Mouse (Mus musculus) hindbrain, embryonic 10.5 days (tissue): ENCODE measurements at regions not wholly inside any gene's neighbourhood (a gene's known extent, or its start where the extent isn't known, plus 50 kb on each side); places are given as distances from the start of the nearest gene placed in this dataset.

Source experiments
- DNase-seq: peaks from one replicate; pipeline ENCODE4 v3.0.0-alpha.2; 2017; ENCODE audit warnings: low spot score
- H3K27ac ChIP-seq: fragments of 300-500 bp; sonication (generic); 2 replicates; pipeline ENCODE4 v1.5.1; 2016; ENCODE audit warnings: mild to moderate bottlenecking, moderate library complexity
- H3K27me3 ChIP-seq: fragments of 300-500 bp; sonication (generic); 2 replicates; pipeline ENCODE4 v1.6.1; 2016; ENCODE audit warnings: mild to moderate bottlenecking; ENCODE audit not compliant: poor library complexity, insufficient read depth, severe bottlenecking
- H3K36me3 ChIP-seq: fragments of 300-500 bp; sonication (generic); 2 replicates; pipeline ENCODE4 v1.6.1; 2016; ENCODE audit warnings: mild to moderate bottlenecking, moderate library complexity
- H3K4me1 ChIP-seq: fragments of 300-500 bp; sonication (generic); replicated peaks from 2 replicates; pipeline ENCODE4 v1.6.1; 2016; ENCODE audit warnings: mild to moderate bottlenecking
- H3K4me3 ChIP-seq: fragments of 300-500 bp; sonication (generic); 2 replicates; pipeline ENCODE4 v1.5.1; 2016; ENCODE audit warnings: mild to moderate bottlenecking, moderate library complexity
- H3K9me3 ChIP-seq: fragments of 300-500 bp; sonication (generic); 2 replicates; pipeline ENCODE4 v1.6.1; 2016; ENCODE audit warnings: mild to moderate bottlenecking, moderate library complexity
- WGBS: fragments of 180-500 bp; shearing (Covaris S2); methylation state at CpG from one replicate; pipeline ENCODE4 v1.1.7; 2016; 5-methylcytosine and 5-hydroxymethylcytosine counted together

DNA sequence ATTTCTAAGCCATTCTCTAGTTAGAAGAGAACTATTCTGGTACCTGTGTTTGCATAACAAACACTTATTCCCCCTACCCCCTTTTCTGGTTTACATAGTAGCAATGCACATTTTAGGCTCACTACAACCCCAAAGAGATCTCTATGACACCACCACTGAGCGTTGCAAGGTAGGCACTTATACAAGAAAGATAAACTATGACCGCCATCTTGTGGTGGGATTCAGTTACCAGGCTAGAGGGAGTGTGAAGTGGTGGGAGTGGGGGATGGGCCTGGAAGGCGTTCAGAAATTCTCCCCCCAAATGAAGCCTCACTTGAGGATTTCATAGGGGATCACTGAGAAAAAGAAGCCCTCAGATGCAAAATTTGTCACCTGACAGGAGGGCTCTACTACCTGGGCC is 64.4 kb upstream of the Fst start:
- H3K4me1 ChIP-seq = peaks cover 6% of the 10 kb centered on the region; the same call in 1 of the 2 replicates
- 26% methylated on average over 3 of the region's 3 CpGs for WGBS
- no peaks in the 10 kb centered on the region for H3K9me3 ChIP-seq
- no peak overlapping the region for H3K27ac ChIP-seq
- H3K27me3 ChIP-seq = no peaks in the 10 kb centered on the region
- no peak overlapping the region for H3K4me3 ChIP-seq
- DNase-seq = peak; percentile 16
- no peaks in the 10 kb centered on the region for H3K36me3 ChIP-seq

DNA sequence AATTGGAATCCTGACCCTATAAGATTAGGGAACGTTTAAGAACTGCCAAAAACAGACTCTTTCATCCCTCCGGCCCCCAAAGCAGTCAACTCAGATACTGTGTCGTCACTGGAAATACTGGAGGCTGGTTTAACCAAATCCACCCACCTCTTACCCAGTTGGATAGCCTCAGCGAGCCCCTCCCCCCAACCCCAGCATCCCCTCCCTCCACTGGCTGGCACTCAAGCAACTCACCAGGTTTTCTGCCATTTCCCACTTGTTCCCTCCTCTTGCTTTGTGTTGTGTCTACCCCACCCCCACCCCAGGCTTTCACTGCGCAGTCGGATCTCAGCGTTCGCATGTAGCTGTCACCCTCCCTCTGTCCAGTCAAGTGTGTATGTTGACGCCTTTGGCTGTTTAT is 68.1 kb upstream of the Fst start:
- peak; percentile 15 for DNase-seq
- no peak overlapping the region for H3K4me3 ChIP-seq
- no peaks in the 10 kb centered on the region for H3K9me3 ChIP-seq
- 30% methylated on average over 9 of the region's 9 CpGs for WGBS
- H3K27me3 ChIP-seq = no peaks in the 10 kb centered on the region
- no peak overlapping the region for H3K27ac ChIP-seq
- H3K36me3 ChIP-seq = no peaks in the 10 kb centered on the region
- H3K4me1 ChIP-seq = peaks cover 12% of the 10 kb centered on the region

DNA sequence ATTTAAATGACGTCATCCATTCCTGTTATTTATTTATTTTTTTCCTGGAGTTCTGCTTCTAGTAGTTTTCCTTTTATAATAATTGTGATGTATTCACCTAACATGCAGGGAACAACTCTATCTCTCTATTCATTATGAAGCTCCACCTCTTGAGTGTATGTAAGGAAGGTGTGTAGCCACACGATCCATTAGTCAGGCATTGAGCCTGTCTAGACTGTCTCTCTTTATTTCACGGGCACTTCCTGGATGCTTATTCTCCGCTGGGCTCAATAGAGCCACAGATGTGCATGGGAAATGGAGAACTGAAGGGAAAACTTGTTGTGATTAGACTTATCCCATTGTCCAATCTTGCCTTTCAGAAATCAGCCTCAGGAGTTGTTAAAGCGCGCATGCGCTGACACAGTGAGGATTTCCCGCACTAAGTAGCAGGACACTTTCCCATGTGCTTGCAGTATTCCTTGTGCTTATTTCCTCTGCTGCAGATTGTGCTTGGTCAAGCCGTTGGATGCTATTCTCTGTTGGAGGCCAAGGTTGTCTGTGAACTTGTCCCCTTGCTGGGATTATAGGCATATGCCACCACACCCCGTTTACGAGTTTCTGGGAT is 71.5 kb upstream of the Fst start:
- H3K4me3 ChIP-seq = no peak overlapping the region
- 85% methylated on average over 11 of the region's 11 CpGs for WGBS
- H3K27ac ChIP-seq = no peak overlapping the region
- DNase-seq = no peak
- peaks cover 30% of the 10 kb centered on the region for H3K4me1 ChIP-seq
- no peaks in the 10 kb centered on the region for H3K27me3 ChIP-seq
- H3K9me3 ChIP-seq = no peaks in the 10 kb centered on the region
- H3K36me3 ChIP-seq = no peaks in the 10 kb centered on the region

DNA sequence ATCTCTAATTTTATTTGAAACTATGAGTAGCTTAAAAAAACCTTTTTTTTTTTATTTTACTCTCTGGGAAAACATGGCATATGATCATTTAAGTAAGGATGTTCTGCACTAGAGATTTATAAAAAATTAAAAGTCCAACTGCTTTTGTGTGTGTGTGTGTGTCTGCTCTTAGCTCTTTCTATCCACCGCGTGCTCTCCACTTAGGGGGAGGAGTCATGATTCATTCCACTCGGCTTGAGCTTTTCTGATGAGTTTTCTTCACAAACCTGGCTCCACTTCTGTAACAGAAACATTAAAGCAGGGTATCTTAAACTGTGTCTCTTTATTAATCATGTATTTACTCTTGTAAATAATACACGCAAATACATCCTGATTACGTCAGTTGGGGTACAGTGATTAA is 73.0 kb upstream of the Fst start:
- no peak for DNase-seq
- no peaks in the 10 kb centered on the region for H3K9me3 ChIP-seq
- no peaks in the 10 kb centered on the region for H3K27me3 ChIP-seq
- no peaks in the 10 kb centered on the region for H3K36me3 ChIP-seq
- H3K27ac ChIP-seq = peak overlapping the region; percentile 50; the same call in 1 of the 2 replicates
- 60% methylated on average over 5 of the region's 5 CpGs for WGBS
- peaks cover 29% of the 10 kb centered on the region for H3K4me1 ChIP-seq
- H3K4me3 ChIP-seq = no peak overlapping the region

DNA sequence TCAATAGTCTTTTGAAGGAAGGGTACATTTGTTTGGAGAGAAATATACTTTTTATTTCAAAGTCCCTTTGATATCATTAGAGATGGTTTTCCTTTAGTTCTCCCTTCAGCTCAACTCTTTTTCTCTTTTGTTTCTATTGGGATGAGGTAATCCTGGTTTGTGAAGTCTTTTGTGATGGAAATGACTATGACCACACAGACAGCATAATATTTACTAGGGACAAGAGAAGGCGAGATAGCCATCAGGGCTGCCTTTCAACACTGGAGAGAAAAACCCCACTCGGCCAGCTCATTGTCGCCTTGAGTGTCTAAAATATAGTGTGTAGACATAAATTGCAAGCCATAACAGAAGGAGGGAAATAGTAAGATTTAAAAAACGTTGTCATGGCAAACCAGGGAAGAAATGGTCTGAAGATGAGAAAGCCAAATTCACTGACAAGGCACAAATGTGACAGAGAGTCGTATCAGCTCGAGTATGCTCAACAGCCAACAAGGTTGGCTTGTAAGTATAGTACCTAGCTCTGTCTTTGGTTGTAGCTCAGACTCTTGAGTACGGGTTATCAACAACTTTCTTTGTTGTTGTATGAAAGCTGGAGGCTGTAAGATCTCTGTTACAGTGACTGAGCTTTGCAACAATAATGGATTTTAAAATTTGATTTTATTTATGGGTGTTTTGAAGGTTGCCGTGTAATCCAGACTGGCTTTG is 73.8 kb upstream of the Fst start:
- H3K27ac ChIP-seq = peak overlapping the region; percentile 50; the same call in 1 of the 2 replicates
- no peak for DNase-seq

DNA sequence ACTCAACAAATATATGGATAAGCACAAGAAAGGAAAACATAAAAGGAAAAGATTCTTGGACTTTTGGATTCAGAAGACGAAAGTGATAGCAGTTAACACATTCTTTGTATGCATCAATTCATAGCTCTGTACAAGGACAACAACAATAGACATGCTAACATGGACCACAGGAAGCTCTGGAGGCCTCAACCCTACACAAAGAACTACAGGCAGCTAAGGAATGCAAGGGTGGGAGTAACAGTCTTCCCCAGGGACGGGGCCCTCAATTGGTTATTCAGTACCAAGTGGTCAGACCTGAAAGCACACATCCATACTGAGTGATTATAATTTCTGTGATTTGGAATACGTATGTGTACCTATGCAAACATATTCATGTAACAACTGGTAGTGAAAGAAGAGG is 75.8 kb upstream of the Fst start:
- DNase-seq = no peak
- Histone ChIP-seq H3K4me3 (no peak overlapping the region), H3K9me3 (no peaks in the 10 kb centered on the region), H3K27ac (no peak overlapping the region), H3K27me3 (no peaks in the 10 kb centered on the region), H3K36me3 (no peaks in the 10 kb centered on the region), H3K4me1 (peaks cover 24% of the 10 kb centered on the region)
- WGBS = 47% methylated on average over 3 of the region's 3 CpGs

More for the DNA sequence above, 73.8 kb upstream of the Fst start:
- no peak overlapping the region for H3K4me3 ChIP-seq
- no peaks in the 10 kb centered on the region for H3K36me3 ChIP-seq
- no peaks in the 10 kb centered on the region for H3K9me3 ChIP-seq
- peaks cover 24% of the 10 kb centered on the region for H3K4me1 ChIP-seq
- no peaks in the 10 kb centered on the region for H3K27me3 ChIP-seq
- WGBS = 59% methylated on average over 8 of the region's 8 CpGs

DNA sequence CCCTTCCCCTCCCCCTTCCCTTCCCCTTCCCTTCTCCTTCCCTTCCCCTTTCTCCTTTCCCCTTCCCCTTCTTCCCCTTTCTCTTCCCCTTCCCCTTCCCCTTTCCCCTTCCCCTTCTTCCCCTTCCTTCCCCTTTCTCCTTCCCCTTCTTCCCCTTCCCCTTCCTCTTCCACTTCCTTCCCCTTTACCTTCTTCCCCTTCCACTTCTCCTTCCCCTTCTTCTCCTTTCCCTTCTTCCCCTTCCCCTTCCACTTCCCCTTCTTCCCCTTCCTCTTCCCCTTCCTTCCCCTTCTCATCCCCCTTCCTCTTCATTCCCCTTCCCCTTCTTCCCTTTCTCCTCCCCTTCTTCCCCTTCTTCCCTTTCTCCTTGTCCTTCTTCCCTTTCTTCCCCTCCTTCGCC is 77.0 kb upstream of the Fst start:
- Histone ChIP-seq H3K4me3 (no peak overlapping the region), H3K4me1 (peaks cover 20% of the 10 kb centered on the region), H3K27ac (no peak overlapping the region), H3K27me3 (no peaks in the 10 kb centered on the region), H3K36me3 (no peaks in the 10 kb centered on the region), H3K9me3 (no peaks in the 10 kb centered on the region)
- WGBS = 95% methylated on average over 1 of the region's 1 CpGs
- DNase-seq = no peak

DNA sequence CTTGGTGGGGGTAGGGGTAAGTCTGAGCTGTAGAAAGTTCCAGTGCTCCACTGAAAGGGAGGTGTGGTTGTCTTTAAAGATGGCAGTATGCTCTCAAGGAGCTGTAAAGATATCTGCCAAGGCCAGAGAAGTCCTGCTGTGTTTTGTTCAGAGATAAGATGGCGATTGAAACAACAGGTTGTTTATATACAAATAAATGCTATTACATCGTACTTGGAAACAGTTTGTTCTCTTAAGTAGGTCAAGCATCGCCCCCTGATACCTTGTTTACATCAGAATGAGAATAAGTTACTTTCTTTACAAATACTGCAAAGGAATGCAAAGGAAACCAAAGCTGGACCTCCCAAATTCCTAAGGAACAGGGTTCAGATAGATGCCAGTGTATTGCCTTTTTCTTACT is 113.0 kb upstream of the Fst start:
- H3K27ac ChIP-seq = no peak overlapping the region
- DNase-seq = no peak
- no peaks in the 10 kb centered on the region for H3K36me3 ChIP-seq
- H3K4me3 ChIP-seq = no peak overlapping the region
- H3K27me3 ChIP-seq = no peaks in the 10 kb centered on the region
- no peaks in the 10 kb centered on the region for H3K9me3 ChIP-seq
- H3K4me1 ChIP-seq = no peaks in the 10 kb centered on the region
- WGBS = 82% methylated on average over 3 of the region's 3 CpGs

DNA sequence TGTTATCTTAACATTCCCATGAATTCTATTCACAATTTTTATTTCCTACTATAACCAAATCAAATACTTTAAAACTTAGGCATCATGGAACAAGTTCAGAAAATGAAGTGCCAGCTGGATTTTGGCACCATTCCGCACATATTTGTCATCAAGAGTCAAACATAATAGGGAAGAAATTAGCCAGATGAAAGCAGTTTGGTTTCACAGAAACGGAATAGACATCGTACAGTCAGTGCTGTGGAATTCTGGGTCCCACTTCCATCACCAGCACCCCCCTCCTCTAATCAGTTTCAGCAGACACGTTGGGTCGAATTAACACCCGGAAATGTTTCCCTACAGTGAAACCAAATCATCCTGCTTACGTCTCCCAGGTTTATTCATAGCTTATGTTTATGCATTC is 125.8 kb upstream of the Fst start:
- H3K27me3 ChIP-seq = no peaks in the 10 kb centered on the region
- H3K4me3 ChIP-seq = no peak overlapping the region
- no peak for DNase-seq
- 80% methylated on average over 7 of the region's 7 CpGs for WGBS
- no peaks in the 10 kb centered on the region for H3K4me1 ChIP-seq
- H3K27ac ChIP-seq = no peak overlapping the region
- no peaks in the 10 kb centered on the region for H3K9me3 ChIP-seq
- H3K36me3 ChIP-seq = no peaks in the 10 kb centered on the region

DNA sequence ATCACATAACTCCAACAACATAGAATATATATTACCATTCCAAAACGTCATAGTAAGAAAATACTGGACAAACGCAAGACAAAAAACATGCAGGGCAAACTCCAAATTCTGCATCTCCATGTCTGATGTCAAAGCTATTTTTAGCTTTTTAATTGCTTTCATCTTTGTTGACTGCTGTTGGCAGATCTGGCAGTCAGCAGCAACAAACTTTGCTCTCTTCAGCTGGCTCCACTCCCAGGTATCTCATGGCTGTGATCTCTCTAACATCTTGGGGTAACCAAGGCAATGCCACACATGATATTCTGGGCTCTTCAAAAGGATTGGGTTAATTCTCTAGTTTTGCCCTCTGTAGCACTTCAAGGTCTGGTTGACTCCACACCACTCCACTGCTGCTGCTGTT is 128.9 kb upstream of the Fst start:
- H3K4me1 ChIP-seq = no peaks in the 10 kb centered on the region
- no peaks in the 10 kb centered on the region for H3K9me3 ChIP-seq
- H3K4me3 ChIP-seq = no peak overlapping the region
- H3K36me3 ChIP-seq = no peaks in the 10 kb centered on the region
- H3K27ac ChIP-seq = no peak overlapping the region
- DNase-seq = no peak
- no peaks in the 10 kb centered on the region for H3K27me3 ChIP-seq
- WGBS = 89% methylated on average over 2 of the region's 2 CpGs

DNA sequence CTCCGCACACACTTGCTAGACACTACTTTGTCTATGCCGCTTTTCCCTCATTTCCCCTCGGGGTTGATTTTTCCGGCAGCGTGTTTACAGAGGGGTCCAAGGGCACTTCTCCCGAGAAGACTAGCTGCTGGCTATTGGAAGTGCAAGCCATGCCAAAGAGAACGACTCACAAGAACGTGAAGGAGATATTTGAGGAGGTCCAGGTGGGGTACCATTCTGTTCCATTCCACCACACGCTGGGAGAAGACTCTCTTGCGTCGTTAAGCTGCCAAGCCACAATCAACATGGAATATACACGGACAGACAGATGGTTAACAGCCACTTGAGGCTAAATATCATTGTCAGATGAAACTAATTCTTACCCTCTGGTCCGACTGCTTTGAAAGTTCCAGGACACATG is 144.6 kb upstream of the Fst start:
- Histone ChIP-seq H3K9me3 (no peaks in the 10 kb centered on the region), H3K4me3 (no peak overlapping the region), H3K27ac (no peak overlapping the region), H3K36me3 (no peaks in the 10 kb centered on the region), H3K27me3 (no peaks in the 10 kb centered on the region), H3K4me1 (no peaks in the 10 kb centered on the region)
- no peak for DNase-seq
- WGBS = 89% methylated on average over 13 of the region's 13 CpGs

DNA sequence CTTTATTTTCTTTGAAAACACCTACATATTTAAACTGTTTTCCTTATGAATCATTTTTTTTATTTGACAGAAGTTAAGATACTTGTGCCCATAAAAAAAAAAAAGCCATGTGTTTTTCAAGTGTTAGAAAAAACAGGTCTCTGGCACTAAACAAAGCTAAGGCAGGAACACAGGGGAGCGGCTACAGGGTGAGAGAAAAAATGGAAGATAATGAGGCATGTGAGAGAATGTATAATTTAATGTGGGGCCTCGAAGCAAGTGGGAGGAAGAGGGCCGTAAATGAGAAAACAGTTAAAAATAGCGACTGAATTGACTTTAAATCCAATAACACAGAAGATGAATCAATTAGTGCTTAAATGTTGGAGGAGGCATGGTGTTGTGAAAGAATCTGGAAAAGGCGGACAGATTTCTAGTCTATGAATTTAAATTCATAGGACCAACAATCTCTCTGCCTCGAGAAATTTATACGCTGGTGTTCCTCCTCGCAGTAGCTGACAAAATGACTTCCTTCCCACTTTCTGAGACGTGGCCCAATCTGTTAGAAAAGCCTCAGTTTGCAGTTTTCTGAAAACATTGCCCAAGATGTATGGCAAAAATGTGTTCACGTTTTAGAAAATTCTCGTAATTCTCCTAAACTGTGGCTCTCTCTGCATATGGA is 145.4 kb upstream of the Fst start:
- Histone ChIP-seq H3K4me3 (no peak overlapping the region), H3K4me1 (no peaks in the 10 kb centered on the region), H3K27ac (no peak overlapping the region), H3K36me3 (no peaks in the 10 kb centered on the region), H3K27me3 (no peaks in the 10 kb centered on the region), H3K9me3 (no peaks in the 10 kb centered on the region)
- no peak for DNase-seq
- 84% methylated on average over 11 of the region's 11 CpGs for WGBS

DNA sequence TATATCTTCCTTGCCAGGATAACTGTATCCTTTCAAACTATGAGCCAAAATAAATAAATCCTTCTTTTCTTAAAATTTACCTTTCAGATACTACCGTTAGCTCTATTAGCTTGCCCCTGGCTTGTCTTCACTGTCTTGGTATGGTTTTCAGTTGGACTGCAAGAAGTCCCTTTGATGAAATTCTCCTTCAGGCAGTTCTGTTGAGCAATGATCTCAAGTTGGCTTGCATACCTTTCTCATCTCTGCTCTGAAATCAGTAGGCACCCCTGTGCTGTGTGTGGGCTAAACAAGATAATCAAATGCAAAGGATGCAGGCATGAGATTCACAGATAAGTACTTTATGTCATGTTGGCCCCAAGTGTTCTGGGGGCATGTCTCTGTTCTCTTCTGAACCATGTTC is 155.2 kb upstream of the Fst start:
- WGBS = 96% methylated on average over 1 of the region's 1 CpGs
- H3K4me1 ChIP-seq = no peaks in the 10 kb centered on the region

More for the DNA sequence above, 155.2 kb upstream of the Fst start:
- Histone ChIP-seq H3K36me3 (no peaks in the 10 kb centered on the region), H3K4me3 (no peak overlapping the region), H3K27ac (no peak overlapping the region), H3K27me3 (no peaks in the 10 kb centered on the region), H3K9me3 (no peaks in the 10 kb centered on the region)
- DNase-seq = no peak
